Mouse (Mus musculus): Measurements from ENCODE around the gene Otop2. TPM values are rescaled to one million over a fixed set of nuclear protein-coding genes. Genes with fewer than 3 reads are reported as not detected.

Gene Otop2
- total RNA-seq, 2 experiments from 2014 or later = not detected

DNA sequence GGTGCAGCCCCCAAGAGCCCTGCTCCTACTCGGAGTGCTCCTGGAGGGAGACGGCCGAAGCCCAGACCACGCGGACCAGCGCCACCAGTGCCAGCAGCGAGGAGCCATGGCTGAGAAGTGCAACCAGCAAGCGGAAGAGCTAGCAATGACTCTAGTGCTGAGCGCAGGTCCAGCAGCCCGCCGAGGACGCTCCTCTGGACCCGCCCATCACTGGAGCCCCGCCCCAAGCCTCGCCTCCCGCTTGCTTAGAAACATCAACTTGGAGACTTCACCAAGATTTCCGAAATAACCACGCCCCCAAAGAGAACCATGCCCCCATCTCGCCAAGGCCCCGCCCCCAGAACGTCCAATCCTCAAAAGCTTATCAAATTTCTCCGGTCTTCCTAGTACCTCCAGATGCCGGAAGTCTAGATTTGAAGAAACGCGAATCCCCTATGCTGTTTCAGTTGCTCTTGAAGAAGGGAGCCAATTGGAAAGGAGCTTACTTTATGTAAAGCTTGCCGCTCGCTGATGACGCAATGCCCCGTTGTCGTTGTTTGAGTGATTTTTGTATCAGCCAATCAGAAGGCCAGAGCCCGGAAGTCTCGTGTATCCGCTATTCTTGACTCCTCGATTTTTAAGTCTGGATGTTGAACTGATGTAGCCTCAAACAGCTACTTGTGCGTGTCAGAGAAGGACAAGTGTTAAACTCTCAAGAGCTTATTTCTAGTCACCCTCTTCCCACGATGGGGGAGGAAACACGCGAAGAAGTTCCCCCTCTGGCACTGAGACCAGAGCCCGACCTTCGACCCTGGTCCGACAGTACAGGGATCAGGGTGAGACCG lies 30.0 kb upstream of the Otop2 start, which contains the start of gene Fdxr:
TSS of gene Fdxr (minus strand) at position 271 of the 824 bp plus-strand sequence.
- DNase-seq = peak; percentile 98 to 99

DNA sequence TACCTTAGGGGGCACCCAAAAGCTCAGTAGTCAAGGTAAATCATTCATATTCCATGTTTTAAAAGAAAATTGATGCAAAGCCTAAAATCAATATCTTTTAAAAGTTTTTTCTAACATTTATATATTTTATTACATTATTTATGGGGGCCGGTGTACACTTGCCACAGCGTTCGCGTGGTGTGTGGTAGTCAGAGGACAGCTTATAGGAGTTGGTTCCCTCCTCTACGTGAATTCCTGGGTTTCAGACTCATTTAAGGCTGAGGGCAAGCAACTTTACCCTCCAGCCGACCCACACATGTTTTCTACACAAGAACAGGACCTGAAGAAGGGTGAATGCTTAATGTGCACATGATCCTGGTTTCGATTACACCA lies 29.4 kb upstream of the Otop2 start:
- no peak for DNase-seq

DNA sequence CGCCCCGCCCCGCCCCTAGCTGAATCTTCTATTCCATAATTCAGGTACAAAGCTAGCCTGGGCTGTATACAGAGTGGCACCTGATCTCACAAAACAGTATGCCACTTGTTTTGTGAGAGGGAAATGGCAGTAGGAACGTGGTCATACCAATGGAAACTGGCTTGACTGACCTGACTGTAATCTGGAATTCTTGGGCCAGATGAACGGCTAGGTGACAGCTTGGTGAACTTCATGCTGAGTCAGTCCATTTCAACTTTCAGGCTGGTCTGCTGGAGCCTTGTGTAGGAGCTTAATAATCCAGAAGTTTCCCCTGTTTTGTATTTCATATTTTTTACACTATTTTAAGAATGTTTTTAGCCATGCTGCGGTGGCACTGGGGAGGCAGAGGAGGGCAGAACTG lies 28.8 kb upstream of the Otop2 start:
- DNase-seq = no peak

DNA sequence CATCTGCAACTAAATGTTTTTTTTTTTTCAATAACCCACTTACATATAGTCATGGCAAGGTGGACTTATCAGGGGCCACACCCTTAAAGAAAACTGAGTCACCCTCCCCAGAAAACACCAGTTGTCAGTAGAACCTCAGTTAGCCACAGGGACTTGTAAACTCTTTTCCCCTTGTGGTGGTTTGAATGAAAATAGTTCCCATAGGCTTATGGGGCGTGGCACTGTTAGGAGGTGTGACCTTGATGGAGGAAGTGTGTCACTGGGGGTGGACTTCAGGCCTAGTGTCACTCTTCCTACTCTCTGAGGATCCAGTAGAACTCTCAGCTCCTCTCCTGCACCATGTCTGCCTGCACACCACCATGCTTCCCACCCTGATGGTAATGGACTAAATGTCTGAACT lies 27.2 kb upstream of the Otop2 start:
- DNase-seq = no peak

DNA sequence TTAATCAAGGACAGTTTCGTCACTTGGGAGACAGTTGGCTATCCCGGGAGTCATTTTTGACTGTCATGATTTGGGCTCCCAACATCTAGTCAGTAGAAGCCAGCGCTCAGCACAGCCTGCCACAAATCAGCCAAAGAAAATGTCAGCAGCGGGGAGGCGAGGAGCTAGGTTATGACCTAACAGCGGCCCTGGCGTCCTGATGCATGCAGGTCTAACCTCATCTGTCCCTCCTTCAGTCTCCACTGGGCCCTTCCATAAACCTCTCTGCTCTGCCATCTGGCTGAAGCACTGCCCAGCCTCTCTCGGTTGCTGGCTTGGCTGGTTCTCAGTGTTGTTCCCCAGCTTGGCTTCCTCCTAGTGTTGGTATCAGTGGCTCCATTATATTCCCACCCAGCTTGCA lies 24.7 kb upstream of the Otop2 start:
- peak; percentile 76 to 82 for DNase-seq

DNA sequence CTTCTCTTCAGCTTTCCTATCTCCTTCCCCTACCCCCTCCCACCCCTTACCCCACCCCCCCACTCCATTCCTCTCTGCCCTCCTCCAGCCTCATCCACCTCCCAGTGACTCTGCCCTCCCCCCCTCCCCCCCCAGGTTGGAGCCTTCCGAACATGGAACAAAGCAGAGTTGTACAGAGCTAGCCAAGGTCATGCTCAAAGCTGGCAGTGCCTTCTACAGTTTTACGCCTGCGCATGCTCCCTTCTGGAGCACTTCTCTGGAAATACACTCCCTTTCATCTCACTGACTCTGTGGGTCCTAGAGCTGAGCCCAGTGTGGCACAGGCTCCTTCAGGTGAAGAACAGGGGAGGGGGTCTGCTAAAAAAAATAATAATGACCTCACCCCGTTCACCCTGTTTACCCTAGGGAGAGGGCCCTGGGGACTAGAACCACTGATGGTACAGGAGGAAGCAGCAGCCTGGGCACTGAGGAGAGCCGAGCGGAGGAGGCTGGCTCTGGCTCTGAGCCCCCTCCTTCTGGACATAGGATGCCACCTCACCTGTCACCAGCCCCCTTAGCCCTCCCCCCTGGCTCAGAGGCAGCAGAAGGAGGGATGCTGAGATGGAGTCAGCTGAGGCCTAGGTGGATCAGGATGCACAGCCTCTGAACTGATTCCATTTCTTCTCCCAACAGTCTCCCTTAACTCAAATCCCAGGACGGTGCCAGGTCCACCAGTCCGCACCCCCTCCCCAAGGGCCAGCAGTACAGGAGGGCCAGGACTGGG lies 24.1 kb upstream of the Otop2 start:
- DNase-seq = peak; percentile 76 to 78

DNA sequence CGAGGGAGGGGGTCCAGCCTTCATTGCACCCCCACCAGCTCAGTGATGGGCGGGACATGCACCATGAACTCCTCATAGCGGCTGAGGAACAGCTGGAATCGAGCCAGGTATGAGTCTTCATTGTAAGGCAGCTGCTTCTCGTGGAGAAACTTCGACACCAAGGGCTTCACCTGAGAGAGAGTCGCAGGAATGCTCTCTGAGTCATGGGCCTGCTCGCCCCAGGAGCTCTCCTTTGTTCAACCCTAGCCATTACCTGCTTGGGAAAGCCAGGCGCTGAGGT lies 23.5 kb upstream of the Otop2 start:
- DNase-seq = peak in 1 of 2 experiments; percentile 62

DNA sequence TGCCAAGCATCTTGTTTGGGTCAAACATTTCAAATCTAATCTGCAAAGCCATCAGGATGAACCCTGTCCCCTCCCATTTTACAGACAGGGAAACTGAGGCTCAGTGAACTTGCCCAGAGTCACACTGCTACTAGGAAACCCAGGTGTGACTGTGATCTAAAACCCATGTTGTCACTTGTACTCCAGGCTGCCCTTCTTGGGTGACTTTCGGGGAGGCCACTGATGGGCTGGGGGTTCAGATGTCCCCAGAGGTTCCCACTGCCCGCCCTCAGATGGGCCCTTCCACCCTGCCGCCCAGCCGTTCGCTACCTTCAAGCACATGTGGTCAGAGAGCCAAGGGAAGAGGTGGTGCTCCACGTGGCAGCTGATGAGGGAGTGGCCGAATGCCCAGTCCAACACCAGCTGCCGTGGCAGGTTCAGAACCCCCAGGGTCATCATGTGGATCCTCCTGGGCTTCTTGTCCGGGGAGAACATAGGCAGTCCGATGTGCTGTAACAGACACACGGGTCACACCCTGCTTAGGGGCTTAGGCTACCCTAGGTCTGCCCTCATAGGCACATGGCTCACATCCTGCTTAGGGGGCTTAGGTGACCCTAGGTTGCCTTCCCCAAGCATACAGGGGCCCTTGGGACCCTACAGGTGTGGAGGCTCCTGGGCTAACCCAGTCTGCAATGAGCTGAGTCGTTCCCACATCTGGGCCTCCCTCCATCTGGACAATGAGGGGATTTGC lies 22.9 kb upstream of the Otop2 start:
- no peak for DNase-seq

DNA sequence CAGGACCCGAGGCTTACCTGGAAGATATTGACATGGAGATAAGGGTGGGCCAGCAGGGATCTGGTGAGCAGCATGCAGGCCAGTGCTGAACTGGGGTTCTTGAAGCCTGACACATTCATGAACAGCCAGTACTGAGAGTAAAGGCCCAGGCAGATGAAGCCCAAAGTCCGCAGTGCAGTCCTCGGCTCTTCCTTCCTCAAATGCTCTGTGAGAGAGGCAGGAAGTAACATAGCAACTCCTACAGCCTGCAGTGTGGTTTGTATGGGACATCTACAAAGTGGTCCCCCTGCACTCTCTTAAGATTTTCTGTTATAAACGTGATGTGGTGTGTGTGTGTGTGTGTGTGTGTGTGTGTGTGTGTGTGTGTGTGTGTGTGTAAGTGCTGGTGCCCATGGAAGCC lies 21.7 kb upstream of the Otop2 start:
- DNase-seq = no peak

DNA sequence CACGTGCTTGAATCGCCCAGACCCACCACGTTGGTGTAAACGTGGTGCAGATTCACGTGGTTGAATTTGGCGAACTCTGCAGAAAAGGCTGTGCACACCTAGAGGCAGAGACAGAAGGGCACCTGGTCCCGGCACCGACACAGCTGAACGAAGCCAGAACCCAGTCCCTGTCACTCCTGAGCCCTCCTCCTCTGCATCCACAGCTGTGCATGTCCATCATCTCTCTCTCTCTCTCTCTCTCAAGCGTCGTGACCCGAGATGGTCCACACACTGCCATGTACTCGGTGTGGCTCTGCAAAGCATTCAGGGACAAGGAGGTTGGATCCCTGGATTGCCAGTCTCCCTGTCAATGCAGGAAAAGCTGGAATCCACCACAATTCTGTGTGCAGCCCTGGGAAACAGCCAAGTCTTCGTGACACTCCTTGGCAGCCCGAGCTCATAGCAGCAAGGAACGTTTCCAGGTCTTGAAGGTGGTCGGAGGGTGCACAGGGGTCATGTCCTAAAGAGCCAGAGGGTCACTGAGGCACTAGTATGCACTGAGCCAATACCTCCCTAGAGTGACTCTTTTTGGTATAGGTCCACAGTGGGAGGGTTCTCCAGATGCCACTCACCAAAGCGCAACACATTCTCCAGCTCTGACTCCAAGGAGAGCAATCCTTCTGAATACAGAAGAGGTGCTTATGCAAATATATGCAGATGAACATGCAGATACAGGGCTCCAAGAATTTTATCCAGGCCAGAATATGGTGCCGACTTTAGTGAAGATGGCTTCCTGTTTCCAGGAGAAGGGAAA lies 20.6 kb upstream of the Otop2 start:
- no peak for DNase-seq

DNA sequence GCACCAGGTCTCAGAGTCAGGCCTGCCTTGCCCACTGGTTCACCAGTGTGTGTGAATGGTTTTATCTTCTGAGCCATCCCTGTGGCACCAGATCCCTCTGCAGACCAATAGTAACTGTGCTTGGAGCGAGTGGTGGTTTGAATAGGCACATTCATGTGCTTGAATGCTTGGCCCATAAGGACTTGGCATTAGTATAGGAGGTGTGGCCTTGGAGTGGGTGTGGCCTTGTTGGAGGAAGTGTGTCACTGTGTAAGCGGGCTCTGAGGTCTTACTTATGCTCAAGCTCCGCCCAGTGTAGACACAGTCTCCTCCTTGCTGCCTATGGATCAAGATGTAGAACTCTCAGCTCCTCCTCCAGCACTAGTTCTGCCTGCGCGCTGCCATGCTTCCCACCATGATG lies 19.6 kb upstream of the Otop2 start:
- no peak for DNase-seq

DNA sequence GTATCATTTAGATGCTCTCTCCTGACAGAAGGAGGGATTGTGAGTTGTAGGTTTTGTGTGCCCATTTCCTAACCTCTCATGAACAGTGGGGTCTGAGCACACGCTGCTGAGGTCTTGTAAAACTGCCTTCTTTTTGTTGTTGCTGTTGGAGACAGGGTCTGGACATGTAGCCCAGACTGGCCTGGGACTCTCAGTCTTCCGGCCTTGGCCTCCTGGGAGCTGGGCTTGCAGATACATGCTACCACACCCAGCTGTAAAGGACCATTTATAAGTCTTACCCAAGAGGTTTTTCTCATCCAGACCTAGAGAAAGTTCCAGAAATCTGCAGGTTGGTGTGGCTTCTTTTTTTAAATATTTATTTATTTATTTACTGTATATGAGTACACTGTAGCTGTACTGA lies 18.7 kb upstream of the Otop2 start:
- no peak for DNase-seq

DNA sequence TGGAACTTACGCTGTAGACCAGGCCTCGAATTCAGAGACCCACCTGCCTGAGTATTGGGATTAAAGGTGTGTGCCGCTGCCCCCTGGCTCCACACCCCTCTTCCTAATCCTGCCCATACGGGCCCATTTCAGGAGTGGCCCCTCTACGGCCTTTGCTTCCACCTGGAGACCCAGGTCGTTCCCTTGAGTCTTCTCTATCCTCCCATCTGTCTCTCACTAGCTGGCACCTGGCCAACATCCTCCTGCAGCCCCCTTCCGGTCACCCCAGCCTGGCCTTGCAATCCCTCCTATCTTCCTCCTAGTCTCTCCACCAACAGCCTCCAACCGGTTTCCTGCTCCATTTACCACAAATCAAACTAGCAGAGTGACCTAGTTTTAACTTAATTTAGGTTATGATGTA lies 17.1 kb upstream of the Otop2 start:
- no peak for DNase-seq

DNA sequence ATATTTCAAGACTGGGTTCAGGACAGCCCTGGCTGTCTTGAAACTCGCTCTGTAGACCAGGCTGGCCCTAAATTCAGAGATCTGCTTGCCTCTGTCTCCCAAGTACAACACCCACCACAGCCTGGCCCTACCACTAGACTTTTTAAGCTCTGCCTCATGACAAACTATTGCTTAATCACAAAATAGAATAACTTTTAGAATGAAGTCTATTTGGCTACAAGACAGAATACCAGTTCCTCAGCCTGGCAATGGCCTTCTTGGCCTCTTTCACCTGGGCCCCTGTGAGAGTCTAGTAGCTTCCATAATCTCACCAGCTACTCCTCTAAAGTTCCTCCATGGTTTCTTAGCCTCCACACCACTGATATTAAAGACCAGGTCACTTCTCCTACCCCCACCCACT lies 16.6 kb upstream of the Otop2 start:
- no peak for DNase-seq

DNA sequence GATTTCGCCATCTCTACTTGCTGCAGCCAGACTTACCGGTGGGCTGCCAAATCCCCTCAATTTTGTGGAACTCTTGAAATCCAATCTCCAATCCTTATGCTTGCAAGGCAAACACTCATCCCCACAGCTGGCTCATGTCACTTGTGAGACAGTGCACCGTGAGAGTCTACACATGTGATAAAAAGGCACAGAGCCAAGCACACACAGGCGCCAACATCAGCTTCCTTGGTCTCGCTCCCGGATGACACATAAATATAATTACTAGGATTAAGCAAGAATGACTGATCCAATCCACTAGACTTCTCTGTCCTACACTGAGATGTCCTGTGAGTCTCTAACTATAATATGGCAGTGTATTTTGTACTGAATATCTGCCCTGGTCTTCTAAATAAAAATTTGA lies 16.0 kb upstream of the Otop2 start:
- peak; percentile 75 to 82 for DNase-seq

DNA sequence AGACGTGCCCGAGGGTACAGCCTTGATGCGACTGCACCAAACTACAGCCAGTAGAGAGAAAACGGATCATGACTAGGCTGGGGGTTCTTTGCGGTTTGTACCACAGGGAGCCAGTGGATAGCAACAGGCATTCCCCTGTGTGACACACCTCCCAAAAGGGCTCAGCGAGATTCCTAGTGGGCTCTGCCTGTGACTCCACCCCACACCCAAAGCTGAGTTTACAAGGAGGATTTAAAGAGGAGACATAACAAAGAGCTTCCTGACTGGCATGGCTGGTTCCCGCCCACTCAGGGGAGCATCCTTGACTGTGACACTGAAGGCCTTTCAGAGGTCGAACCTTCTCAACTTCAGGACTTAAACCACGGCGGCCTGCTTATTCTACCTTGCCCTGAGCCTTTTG lies 15.5 kb upstream of the Otop2 start:
- no peak for DNase-seq

DNA sequence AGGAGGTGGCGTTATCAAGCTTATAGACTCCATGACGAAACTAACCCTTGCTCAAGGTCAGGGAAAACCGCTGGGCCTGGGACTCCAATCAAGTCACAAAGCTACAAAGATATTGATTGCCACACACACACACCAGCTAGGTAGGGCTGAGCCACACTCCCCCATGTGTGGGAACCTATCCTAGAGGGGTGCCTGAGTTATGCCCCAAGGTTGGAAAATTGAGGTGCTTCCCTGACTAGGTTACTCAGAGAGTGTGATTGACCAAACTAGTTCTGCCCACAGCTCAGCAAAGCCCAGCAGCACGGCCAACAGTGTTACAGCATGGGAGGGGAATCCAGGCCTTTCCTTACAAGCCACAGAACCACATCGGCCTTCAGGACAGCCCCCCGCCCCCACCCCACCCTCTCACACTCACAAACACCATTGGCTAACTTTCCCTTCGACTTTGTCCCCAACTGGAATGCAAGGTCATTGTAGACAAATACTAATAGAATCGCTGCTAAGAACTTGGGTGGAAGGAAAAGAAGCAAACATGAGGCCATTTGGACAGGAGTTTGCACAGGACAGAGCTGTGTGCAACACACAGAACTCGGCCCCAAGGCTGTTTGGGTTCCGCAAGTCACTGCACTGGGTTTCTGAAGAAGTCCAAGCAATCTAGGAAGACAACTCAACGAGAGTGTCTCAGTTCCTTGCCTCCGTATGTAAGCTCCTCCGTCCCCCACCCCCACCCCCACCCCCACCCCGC lies 14.2 kb upstream of the Otop2 start:
- DNase-seq = peak; percentile 44 to 64

DNA sequence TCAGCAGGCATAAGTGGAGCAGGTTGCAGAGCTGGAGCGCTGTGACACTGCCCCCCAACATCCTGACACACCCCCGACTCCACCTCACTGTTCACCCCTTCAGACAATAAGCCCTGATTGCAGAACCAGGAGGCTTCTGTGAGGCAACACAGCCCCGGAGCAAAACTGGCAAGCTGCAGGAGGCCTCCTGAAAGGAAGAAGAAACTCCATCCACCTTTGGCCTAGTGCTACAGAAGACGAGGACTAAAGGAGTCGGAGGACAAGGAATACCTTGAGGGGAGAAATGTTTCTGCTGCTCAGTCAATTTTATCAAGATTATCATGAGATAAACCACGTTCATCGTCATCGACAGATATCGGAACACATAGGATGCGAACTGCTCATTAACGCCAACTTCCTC lies 11.0 kb upstream of the Otop2 start:
- DNase-seq = no peak

DNA sequence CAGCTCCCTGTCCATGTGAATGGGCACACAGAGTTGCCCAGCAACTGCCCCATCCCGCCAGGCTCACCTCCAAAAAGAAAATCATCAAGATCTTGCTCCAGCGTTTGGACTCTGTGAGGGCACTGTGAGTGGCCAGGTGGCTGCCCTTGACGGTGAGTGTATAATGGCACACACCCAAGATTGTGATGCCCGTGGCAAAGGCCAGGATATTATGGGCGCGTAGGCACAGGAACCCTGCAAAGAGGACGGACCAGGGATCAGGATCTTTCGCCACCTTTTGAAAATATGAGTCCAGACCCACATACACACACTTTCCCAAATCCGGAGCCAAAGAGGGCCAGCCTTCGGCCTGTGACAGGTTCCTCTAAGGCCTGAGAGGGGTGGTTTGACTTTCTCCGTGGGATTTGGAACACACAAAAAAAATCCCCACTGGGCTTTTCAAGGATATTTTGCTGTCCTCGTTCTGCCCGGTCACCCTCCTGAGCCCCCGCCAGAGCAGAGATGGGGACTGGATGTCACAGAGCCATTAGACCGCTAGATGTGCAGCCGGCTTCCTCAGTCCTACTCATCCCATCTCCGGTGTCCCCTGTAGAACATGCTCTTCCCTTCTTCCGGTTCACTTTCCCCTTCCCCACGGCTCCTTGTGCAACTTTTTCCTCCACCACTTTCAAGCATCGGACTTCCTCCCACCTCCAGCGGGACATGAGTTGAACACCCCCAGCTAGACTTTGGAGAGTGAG lies 10.3 kb upstream of the Otop2 start:
- DNase-seq = peak; percentile 61 to 62

DNA sequence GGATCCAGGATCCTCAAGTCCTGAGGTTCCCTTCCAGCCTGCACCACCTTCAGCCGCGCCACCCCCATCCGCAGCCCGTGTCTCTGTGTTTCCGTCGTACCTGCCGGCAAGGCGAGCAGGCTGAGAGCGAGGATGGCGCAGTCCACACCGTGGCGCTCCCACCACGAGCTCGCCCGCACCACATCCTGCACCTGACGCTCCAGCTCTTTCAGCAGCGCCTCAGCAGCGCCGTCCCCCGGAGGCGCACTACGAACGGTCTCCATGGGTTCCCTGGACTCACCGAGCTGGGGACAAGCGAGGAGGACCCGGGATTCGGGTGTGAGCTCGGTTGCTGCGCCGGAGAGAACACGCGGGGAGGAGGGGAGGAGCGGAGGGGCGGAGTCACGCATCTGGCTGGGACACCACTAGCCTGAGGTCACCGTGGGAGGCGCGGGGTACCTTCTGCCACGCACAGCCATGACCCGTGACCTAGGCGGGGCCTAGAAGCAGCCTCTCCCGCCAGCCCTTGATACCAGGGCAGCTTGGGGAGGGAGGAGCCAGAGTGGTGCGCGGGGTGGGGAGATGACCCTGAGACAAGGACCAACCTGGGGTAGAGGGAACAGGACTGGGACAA lies 9.6 kb upstream of the Otop2 start, which contains the start of gene Fads6:
TSS of gene Fads6 (minus strand) at position 450 of the 613 bp plus-strand sequence.
- peak; percentile 89 to 92 for DNase-seq

All from adrenal gland, postnatal 36 days (tissue).